Mouse (Mus musculus) induced T-regulatory cell, adult 2 months (primary cell): ENCODE measurements around the gene Trp53.
"Not testable (repeated sequence)": the region's sequence is repeated elsewhere in the genome, so short reads cannot be mapped to it uniquely, and the experiment has no call there.

Experiments used
- DNase-seq: peaks from one replicate; pipeline ENCODE4 v3.0.0-alpha.2; 2012; ENCODE audit warnings: low read depth

The Trp53 gene

DNA sequence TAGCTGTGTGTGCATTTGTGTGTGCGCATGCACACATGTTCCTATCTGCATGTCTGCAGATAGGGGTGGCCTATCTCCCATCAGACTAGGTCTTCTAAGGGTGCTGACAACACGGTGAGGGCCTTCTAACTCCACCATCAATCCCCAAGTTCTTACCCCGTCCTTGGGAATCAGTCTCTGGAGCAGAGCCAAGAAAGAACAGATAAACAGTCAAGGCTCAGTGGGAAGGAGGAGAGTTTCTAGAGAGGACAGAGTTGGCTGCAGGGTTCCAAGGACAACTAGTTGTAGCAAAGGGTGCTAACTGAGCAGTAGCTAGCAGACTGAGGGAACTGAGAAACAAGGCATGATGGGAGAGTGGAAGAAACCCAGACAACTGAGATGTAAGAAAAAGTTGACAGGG is 21.6 kb downstream of the Trp53 start:
- no peak for DNase-seq

- no peak for DNase-seq
These were observed 23.4 kb downstream of the Trp53 start for GRCm38 (mm10) chr11:69603516-69603915.

GRCm38 (mm10) chr11:69604347-69604746 is 24.2 kb downstream of the Trp53 start:
- DNase-seq, result no peak

GRCm38 (mm10) chr11:69604795-69605664 is 24.9 kb downstream of the Trp53 start:
- peak; percentile 50 for DNase-seq

- DNase-seq, result peak; percentile 88
These were observed 25.7 kb downstream of the Trp53 start, which contains the start of gene Atp1b2 for GRCm38 (mm10) chr11:69605726-69606490. Gene Atp1b2 (minus strand): TSS chr11:69605942.

DNA sequence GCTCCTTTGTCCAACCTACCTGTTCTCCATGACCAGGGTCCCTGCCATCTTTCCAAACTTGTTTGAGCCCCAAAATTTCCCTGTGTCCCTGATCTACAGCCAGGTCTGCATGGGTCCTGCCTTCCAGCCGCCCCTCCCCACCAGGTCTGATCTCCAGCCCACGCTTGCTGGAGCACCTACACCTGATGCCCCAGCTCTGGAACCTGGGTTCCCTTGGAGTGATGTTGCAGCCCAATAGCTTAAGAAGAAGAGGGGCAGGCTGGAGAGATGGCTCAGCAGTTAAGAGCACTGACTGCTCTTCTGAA is 26.3 kb downstream of the Trp53 start:
- no peak for DNase-seq

DNA sequence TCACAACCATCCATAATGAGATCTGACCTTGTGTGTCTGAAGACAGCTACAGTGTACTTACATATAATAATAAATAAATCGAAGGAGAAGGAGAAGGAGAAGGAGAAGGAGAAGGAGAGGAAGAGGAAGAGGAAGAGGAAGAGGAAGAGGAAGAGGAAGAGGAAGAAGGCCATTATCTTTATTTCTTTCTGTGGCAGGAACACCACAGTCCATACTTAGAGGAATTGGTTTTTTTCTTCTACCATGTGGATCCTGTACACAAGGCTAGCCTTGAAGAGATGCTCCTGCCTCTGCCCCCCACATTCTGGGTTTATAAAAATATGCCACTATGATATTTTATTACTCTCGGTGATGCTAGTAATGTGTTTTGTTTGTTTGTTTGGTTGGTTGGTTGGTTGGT is 26.7 kb downstream of the Trp53 start:
- DNase-seq, result no peak

DNA sequence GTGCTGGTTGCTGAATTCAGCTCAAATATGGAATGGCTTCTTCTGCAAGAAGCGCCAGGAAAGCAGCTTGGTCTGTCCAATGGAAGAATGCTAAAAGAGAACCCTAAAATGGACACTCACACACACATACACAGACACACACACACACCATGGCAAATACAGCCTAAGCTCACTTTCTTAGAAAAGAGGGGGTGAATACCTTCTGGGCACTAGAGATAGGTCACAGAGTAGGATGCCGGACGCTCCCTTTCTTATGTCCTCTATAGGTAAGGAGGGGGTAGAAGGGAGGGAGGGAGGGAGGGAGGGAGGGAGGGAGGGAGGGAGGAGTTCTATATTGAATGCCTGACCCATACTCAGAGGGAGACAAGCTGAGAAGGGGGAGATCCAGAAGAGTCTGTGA is 28.4 kb downstream of the Trp53 start:
- DNase-seq, result no peak

DNA sequence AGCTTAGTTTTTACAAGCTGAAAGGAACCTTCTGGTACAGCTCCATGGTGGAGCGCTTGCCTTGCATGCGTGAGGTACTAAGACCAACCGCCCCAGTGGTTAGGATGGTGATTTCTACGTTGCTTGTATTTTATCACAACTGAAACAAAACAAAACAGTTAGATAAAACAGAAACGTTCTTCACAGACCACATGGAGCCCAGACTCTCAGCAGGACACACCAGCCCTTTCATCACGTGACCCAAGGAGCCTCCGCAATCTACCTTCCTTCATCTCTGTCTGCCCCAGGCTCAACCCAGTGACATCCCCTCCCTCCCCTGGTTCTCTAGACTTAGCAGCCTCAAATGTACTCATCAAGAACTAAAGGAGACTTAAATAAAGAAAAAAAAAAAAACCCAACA is 29.3 kb downstream of the Trp53 start:
- no peak for DNase-seq

DNA sequence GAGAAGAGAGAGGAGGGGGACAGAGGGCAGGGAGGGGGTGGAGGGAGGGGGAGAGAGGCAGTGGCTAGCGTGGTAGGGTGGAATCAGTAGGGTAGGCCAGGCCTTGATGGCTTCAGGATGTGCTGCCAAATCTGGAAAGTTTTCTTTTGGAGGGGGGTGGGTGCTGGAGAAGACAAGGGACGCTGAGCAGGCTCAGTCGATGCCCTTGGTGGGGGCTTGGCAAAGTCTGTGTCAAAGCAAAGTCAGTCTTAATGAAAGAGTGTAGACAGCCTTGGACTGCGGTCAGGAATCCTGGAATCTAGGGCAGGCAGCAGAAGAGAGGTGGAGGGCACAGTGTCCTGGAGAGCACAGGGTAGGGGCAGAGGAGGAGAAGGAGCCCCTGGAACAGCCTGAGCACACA is 30.7 kb downstream of the Trp53 start:
- no peak for DNase-seq

DNA sequence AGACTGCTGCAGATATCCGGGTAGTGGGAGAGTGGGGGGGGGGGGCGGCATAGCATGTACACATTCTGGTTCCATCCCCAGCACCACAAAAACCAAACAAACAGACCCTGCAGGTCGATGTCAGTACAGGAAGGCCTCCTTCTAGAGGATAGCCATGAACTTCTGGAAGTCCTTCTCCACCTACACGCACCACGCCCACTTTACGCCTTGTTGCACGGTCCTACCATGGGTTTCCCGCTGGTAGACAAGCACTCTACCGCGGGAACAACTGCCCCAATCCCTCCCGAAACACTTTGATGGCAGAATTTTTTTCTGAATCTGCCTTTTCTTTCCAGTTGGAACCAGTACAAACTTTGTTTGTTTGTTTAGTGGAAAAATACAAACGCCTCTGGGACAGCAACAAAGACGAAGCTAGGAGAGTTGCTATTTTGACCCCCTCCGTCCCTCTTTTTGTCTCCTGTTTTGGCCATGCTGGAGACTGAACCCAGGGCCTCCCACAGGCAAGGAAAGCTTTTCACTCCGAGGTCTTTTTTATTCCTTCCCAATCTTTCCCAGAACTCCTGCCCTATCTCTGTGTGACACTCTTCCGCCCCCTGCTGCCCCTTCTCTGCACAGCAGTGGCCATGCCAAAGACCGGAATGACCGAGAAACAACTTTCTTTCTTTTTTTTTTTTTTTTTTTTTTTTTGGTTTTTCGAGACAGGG is 33.5 kb downstream of the Trp53 start:
- DNase-seq, result peak; percentile 62

DNA sequence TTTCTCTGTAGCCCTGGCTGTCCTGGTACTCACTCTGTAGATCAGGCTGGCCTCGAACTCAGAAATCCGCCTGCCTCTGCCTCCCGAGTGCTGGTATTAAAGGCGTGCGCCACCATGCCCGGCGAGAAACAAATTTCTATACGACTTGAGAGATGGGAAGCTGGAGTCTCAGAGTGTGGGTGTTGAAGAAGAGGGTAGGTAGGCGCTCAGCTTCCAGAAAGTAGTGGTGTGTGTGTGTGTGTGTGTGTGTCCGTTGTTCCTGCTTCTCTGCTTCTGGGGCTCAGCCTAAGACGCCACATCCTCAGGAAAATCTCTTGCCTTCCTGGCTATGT is 34.1 kb downstream of the Trp53 start:
- DNase-seq, result not testable (repeated sequence)

DNA sequence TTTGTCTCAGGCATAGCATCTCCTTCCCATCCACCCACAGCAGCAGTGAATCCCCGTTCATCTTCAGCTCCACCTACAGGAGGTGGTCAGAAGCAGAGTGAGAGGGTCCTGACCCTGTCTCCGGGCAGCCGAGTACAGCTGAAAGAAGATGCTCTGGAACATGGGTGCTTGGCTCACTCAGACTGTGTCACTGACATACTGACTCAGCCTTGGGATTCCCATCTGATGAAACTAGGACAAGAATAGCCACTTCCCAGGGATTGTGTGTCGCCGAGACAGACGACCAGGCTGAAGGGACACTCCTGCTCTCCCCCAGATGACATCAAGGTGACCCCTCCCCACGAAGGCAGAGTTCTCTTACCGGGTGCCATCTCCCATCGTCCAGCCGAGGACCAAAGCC is 36.6 kb downstream of the Trp53 start:
- no peak for DNase-seq

GRCm38 (mm10) chr11:69617805-69618204 is 37.6 kb downstream of the Trp53 start, which contains the start of gene Shbg:
Gene Shbg (minus strand): TSS chr11:69617905.
- DNase-seq, result no peak

GRCm38 (mm10) chr11:69620394-69621081 is 40.4 kb downstream of the Trp53 start:
- DNase-seq, result no peak

DNA sequence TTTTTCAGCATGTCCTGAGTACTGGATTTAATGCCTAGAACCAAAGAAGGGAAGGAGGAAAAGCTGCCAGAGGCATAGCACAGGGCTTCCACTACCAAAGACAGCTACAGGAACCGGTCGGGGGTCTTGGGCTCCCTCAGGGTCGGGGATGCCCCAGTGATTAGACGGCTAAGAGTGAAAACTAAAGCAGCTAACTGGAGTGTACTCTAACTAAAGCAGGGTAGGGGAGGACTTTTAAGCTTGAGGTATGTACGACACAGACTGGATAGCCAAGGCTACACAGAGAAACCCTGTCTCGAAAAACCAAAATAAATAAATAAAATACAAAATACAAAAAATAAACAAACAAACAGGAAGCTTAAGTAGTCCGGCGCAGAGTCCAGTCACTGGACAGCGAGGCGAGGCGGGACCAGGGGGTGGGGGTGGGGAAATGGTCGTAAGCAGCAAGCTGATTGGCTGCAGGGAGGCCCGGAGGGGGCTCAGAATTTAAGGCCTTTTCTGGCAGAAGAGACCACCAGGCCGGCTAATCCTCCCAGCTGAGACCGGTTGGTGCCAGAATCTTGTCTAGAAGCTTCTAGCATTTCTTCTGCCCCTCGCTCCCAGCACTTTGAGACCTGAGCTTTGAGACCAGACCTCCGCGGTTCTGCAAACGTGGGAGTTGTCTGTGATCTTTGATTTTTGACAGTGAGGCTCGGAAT is 41.6 kb downstream of the Trp53 start, which contains the start of gene Sat2:
Gene Sat2 (plus strand): TSS at position 454 of the 698 bp plus-strand sequence.
- no peak for DNase-seq

DNA sequence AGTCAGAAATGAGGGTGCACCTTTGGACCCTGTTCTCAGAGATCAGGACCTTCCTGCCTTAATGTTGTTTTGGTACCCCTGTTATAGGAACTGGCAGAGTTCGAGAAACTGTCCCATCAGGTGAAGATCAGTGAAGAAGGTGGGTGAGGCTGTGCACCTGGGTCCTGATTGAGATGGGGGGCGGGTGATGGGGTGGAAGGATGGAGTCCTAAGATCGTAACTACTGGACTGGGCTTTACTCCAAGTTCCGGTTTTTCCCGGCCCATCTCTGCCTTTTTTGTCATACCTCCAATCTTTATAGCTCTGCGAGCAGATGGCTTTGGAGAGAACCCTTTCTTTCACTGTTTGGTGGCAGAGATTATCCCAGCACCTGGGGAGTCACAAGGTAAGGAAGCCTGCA is 42.2 kb downstream of the Trp53 start:
- no peak for DNase-seq

GRCm38 (mm10) chr11:69623006-69623405 is 42.8 kb downstream of the Trp53 start:
- DNase-seq, result no peak

GRCm38 (mm10) chr11:69624339-69624738 is 44.2 kb downstream of the Trp53 start:
- not testable (repeated sequence) for DNase-seq

DNA sequence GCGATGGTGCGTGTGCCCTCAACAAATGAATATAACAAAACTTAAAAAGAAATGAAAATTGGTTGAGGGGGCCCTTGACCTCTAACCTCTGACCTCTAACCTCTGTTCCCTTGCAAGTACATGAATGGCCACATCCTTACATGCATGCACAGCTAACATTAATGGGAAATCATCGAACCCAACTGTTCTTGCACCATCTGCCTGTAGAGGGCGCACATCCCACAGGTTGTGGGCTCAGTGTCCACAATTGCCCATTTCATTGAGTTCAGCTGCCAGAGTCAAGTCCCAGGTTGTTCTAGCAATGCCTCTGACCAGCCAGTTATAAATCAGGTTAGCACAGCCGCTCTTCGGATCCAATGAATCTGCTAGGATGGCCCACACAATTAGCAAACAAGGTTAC is 48.1 kb downstream of the Trp53 start:
- peak; percentile 90 for DNase-seq

- DNase-seq, result peak; percentile 80
These were observed 49.6 kb downstream of the Trp53 start for GRCm38 (mm10) chr11:69629802-69630201.
